Mouse (Mus musculus) frontal cortex, postnatal 14 days (tissue): Measurements from ENCODE around the gene Uvrag.

Source experiments
- DNase-seq, 2 experiments: peaks; one replicate each; pipeline ENCODE4 v3.0.0; 2022; ENCODE audit warnings: low spot score in 2 of 2

Gene Uvrag

GRCm38 (mm10) chr7:98888810-98889209, 252.1 kb downstream of the Uvrag start:
- DNase-seq: no peak

- DNase-seq: no peak
Measured at GRCm38 (mm10) chr7:98887811-98888261, 253.1 kb downstream of the Uvrag start.

GRCm38 (mm10) chr7:98881887-98882286, 259.1 kb downstream of the Uvrag start:
- no peak for DNase-seq

GRCm38 (mm10) chr7:98879176-98879575, 261.8 kb downstream of the Uvrag start:
- no peak for DNase-seq

- DNase-seq: no peak
Measured at GRCm38 (mm10) chr7:98876119-98876518, 264.8 kb downstream of the Uvrag start.

DNA sequence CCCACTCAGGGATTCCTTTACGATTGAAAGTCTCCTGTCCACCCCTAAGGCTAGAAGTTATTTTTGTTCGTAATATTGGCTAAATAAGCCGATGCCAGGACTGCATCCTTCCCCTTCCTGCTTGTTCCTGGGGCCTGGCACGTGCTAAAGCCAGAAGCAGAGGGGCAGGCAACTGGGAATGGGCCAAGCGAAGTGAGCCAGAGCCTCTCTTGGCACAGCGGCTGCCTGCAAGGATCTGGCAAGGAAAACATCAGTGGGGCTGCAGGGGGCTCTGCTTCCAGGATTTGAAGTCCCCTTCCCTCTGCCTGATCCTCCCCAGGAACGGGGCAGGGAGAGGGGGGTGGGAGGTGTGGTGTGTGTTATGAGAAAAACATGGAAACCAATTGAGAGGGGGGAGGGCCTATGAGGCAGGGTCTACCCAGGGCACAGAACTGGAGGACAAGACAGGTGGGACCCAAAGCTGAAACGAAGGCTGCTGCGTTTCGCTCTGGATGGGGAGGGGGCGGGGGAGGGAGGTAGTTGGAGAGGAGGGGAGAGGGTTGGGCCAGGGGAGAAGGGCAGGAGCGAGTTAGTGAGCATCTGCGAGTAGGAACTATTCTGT, 265.5 kb downstream of the Uvrag start:
- no peak for DNase-seq

DNA sequence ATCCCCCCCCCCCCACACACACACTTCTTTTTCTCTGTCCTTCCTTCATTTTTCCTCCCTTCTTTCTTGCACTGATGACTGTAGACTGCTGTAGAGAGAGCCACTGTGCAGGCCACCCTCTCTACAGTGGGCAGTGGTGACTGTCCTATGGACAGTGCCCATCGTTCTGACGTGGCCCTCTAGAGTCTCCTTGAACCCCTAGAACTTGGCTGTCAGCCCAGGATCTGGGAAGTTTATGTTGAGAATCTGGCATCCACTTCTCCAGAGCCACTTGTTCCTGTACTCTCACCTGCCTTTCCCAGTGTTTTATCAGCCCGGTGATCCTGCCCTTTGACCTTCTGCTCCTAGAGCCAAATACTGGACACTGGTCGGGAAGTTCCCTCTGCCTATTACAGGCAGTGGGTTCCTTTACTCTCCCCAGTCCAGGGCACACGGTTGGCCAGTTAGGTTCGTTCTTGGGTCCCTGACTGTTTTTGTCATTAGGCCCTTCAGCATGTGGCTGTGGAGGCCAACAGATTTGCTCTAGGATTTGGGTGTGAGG, 266.5 kb downstream of the Uvrag start:
- DNase-seq: no peak

GRCm38 (mm10) chr7:98873316-98873715, 267.6 kb downstream of the Uvrag start:
- no peak for DNase-seq

DNA sequence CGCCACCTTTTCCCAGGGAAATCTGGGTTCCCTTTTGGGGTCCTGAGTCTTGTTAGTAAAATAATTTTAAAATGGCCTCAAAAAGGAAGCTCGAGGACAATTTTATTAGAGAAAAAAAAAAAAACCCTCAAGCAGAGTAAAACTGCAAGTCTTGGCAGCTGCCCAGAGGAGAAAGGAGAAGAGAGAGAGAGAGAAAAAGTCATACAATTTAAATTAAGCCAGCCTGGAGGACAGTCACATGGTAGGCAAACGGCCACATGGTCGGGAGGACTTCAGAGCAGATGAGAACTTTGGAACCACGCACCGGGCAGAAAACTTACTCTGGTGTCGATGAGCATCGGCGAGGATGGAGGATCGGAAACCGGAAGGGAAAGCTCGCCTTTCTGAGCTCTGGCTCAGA, 269.1 kb downstream of the Uvrag start:
- DNase-seq: no peak

DNA sequence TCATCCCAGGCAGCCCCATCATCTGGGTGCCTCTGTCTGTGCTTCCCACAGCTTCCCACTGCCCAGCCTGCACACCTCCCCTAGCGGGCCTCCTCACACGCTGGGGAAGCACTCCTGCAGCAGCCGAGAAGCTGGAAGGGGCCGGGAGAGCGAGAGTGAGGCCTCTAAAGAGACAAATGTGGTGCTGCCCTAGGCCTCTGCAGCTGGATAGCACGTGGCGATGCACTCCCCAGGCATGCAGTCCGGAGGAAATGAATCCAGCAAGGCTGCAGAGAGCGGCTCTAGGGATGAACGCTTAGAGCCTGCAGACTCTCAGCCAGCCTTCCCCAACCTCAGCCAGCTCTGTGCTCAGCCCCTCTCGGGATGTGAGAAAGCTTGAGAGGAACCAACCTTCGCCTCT, 270.1 kb downstream of the Uvrag start:
- DNase-seq: no peak

- no peak for DNase-seq
Measured at GRCm38 (mm10) chr7:98869070-98869469, 271.9 kb downstream of the Uvrag start.

- DNase-seq: no peak
Measured at GRCm38 (mm10) chr7:98867794-98868150, 273.2 kb downstream of the Uvrag start.

DNA sequence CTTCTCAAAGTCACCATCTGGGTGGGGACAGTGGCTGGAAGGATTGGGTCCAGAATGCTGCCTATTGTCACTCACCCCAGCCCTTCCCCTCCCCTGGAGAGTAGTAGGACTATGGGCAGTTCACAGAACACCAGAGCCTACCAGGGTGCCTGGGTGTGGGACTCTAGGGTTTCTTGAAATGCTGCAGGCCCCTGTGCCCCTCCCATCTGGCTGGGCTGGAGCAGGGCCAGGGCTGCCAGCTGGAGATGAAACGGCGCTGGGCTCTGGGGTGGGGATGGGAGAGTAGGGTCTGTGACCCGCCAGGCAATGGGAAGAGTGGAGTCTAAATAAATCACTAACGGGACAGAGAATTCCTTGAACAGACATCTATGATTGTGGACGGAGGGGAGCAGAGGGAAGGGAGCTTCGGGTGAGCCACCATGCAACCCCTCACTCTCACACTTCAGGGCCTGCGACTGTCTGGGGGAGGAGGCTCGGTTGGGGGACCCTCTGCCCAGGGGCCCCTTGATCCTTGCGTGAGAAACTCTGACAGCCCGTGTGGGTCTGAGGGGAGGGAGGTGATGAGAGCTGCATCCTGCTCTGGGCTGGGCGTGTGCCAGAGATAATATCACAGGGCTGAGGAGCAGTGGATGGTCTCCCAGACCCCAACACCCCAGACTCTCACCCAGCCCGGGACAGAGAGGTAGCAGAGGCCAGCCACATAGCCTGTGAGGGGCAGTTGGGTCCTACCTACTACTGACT, 273.7 kb downstream of the Uvrag start:
- DNase-seq: no peak

DNA sequence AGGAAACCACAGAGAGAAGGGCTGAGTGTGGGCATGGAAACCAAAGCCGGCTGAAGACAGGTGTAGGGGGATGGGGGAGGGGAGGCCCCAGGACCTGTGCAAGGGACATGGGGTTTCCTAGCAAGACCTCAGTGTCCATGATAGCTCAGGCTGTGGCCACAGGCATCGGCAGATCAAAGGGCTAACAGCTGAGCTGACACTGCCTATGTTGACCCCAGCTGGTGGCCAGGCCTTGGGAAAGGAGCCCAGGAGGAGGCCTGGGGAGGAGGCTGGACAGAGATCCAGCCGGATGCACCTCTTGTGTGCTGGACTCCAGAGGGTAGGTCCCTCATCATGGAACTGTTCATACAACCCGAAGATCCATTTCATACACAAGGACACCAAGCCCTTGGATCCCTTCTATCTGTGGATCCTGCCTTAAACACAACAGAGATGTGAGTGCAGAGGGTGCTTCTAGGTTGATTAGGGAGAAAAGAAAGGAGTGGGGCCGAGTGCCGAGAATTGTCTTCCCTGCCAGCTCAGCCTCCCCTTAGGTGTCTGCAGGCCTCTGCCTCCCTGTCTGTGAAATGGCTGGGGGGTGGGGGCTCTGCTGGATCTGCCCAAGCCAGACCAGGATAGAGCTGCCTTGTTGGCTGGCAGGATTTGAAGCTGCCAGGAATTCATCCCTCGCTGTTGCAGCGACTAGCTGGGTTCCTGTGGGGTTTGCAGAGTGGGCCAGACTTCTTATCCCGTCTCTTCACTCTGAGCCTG, 276.8 kb downstream of the Uvrag start:
- no peak for DNase-seq

GRCm38 (mm10) chr7:98862994-98863393, 277.9 kb downstream of the Uvrag start:
- DNase-seq: no peak

GRCm38 (mm10) chr7:98861002-98861401, 279.9 kb downstream of the Uvrag start:
- no peak for DNase-seq

GRCm38 (mm10) chr7:98857094-98857493, 283.8 kb downstream of the Uvrag start:
- no peak for DNase-seq

- no peak for DNase-seq
Measured at GRCm38 (mm10) chr7:98856128-98856527, 284.8 kb downstream of the Uvrag start.

- DNase-seq: no peak
Measured at GRCm38 (mm10) chr7:98855388-98855787, 285.6 kb downstream of the Uvrag start.

GRCm38 (mm10) chr7:98853806-98854205, 287.1 kb downstream of the Uvrag start:
- DNase-seq: no peak

- DNase-seq: no peak
Measured at GRCm38 (mm10) chr7:98852950-98853650, 287.8 kb downstream of the Uvrag start.

GRCm38 (mm10) chr7:98851220-98851619, 289.7 kb downstream of the Uvrag start:
- DNase-seq: no peak
